Mouse (Mus musculus): ENCODE data around the gene Tmx1.

The Tmx1 gene

DNA sequence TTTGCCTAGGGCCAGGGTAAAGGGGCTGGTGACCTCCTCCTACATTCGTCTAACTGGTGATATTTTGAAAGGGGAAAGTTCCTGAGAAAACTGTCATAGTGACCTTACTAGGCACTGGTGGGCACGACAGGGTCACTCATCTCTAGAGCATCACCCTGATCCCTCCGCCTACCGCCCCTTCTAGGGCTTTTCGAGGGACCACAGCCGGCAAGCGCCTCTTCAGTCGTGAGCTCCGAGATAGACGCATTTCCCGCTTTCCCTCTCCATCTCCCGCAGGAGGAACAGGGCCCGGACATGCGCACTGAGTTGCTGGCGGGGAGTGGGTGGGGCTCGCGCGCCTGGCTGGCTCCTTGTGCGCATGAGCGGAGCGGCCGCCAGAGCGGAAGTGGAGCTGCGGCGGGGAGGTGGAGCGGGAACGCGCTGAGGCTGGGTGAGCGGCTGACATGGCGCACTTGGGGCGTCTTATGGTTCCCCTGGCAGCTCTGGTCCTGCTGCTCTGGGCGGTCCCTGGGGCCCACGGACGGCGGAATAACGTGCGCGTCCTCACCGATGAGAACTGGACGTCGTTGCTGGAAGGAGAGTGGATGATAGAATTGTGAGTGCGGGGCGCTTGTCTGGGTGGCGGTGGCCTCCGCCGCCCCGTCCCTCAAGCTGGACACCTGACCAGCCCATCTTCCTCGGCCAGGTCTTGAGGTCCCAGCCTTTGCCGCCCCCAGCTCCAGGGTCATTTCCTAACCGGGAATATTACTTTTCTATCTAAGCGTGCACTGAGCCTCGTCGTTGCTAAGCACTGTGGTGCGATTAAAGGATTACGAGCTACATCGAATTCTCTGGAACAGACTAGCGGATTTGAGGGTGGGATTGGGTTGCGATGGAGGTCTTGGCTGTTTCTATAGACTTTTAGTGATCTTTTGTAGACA lies at the start of gene Tmx1:
TSS of gene Tmx1 (plus strand) at position 370 of the 920 bp plus-strand sequence.
- DNase-seq (ENCODE audit: low spot score) = peak; percentile 94

DNA sequence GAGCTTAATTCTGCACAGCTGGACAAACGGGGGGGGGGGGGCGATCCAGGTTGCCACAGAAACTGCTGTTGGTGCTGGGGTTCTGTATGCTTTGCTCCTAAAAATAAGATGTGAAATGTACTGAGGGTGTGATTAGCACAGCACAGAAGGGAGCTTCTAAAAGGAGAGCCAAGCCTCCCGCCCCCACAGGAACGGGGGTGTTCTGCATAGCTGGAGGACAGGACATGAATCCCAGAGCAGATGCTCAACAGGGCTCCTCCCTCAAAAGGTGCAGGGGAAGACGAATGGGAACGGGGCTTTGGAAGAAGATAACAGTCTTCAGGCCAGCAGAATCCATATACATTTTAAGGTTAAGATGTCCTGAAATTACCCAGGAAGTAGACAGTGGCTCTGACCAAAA lies 48.6 kb upstream of the Tmx1 start:
- DNase-seq (ENCODE audit: low spot score) = no peak

- DNase-seq (ENCODE audit: low spot score) = no peak
These were observed 44.5 kb upstream of the Tmx1 start for GRCm38 (mm10) chr12:70408396-70408795.

- DNase-seq (ENCODE audit: low spot score) = no peak
These were observed 43.3 kb upstream of the Tmx1 start for GRCm38 (mm10) chr12:70409600-70409999.

- no peak for DNase-seq (ENCODE audit: low spot score)
These were observed 32.7 kb upstream of the Tmx1 start for GRCm38 (mm10) chr12:70420216-70420615.

DNA sequence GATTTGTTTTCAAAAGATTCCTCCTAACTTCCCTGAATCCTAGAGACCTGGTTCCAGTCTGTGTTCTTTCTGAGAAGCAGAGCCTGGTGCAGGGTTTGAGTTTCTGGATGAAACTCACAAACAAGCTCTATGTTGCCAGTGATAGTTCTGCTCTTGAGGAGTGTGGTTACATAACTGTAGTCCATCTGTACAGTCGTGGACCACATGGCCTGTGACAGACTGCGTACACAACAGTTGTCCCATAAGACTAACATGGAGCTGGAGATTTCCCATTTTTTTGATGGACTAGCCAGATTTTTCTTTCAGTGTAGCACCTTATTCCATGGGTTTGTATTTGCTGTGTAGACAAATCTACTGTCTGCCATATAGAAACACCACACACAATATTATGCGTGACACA lies 31.9 kb upstream of the Tmx1 start:
- DNase-seq (ENCODE audit: low spot score) = no peak

DNA sequence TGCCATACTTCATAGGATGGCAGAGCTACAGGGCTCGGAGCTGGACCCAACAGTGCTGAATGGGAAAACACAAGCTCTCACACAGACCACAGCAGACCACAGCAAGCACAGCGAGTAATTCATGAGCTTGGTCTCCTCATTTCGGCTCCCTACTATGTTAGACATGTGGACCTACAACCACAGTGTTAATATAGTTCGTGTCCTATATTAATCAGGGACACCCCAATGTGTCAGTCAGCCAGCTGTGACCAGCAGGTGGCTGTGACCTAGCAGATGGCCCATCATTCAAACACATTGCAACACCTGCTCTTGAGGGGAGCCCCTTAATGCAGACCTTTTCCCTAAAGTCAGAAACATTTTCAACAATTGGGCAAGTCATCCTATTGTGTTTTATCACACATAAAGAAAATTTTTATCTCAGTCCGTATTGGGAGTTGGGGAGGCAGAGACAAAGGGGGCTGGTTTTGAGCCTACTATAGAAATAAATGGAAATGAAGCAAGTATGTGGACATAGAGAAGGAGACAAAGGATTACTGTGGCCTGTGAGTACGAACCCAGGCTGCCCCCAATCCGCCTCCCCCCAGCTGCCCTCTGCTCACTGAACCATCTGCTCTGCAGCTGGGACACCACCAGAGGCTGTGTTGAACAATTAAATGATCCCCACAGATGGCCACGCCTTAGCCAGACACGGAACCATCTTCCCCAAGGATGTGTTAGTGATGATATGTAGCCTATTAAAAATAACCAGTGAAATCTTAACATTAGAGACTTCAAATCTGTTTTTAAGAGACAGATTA lies 30.4 kb upstream of the Tmx1 start:
- no peak for DNase-seq (ENCODE audit: low spot score)

DNA sequence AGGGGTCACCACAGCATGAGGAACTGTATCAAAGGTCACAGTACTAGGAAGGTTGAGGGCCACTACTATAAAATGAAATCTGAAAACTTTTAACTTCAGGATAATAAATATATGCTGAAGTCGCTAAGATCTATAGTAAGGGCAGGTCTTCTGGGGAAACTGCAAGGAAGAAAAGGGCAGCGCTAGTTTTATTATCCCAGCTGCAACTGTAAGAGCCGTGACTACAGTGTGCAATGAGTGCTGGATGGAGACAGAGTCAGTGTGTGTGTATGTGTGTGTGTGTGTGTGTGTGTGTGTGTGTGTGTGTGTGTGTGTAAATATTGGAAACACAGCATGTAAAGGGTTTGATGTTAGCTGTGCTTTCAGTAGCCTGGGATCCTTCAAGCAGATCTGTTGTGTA lies 25.0 kb upstream of the Tmx1 start:
- no peak for DNase-seq (ENCODE audit: low spot score)

DNA sequence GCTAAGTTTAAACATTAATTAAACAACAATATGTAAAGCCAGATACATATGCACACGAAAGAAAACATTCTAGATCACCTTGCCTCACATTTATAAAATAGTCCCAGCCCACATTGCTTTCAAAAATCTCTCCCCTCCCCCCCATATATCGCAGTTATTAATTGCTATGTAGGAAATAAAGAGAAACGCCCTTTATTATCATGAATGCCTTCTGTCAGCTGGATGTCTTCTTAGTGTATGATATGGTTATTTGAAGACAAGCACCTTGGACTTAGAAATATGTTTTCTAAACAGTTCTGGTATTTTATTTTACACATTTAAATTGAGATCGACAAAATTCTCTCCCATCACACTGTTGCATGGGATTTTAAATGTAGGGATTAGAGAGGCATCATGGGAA lies 23.3 kb upstream of the Tmx1 start:
- DNase-seq (ENCODE audit: low spot score) = no peak

DNA sequence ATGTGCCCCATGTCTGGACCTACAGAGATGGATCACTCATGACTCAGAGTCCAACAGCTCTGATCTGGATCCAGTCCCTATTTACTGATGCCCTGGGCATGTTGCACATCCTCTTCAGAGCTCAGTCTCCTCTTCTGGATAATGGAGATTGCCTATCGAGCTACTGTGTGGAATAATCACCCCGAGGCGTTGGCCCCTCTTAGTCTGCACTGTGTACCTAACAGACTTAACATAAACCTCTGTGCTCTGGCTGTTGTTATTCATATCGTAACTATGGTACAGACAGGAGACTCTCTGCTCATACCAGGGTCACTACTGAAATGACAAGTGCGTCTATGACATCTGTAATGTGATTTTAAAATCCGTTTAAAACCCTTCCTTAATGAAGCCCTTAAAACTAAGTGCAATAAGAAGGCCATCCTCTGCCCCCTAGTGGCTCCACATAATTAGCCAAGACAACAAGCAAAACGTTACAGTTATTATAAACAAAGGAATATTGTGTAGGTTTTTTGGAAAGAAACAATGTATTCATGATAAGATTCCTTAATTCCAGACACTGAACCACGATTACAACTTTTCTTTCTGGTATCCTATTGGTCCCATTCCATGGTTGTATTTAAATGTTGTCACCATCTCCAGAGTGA lies 22.5 kb upstream of the Tmx1 start:
- DNase-seq (ENCODE audit: low spot score) = no peak

DNA sequence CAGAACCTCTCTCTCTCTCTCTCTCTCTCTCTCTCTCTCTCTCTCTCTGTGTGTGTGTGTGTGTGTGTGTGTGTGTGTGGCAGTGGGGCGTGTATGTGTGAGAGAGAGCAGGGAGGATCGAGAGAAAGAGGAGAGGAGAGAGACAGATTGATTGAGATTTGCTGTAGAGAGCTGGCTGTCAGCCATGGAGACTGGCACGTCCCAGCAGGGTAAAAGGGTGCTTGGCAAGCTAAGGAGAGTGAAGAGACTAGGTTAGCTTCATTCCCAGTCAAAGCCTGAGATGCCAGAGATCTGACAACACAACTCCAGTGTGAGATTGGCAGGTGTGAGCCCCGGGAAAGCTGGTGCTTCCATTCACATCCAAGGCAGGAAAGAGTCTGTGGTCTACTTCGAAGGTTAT lies 21.5 kb upstream of the Tmx1 start:
- no peak for DNase-seq (ENCODE audit: low spot score)

GRCm38 (mm10) chr12:70449961-70450360 lies 2.9 kb upstream of the Tmx1 start:
- DNase-seq (ENCODE audit: low spot score) = no peak

- DNase-seq (ENCODE audit: low spot score) = no peak
These were observed 1.4 kb upstream of the Tmx1 start for GRCm38 (mm10) chr12:70451533-70451932.

- DNase-seq (ENCODE audit: low spot score) = no peak
These were observed 752 bp upstream of the Tmx1 start for GRCm38 (mm10) chr12:70452143-70452542.

GRCm38 (mm10) chr12:70455226-70455625 lies 2.3 kb downstream of the Tmx1 start:
- no peak for DNase-seq (ENCODE audit: low spot score)

DNA sequence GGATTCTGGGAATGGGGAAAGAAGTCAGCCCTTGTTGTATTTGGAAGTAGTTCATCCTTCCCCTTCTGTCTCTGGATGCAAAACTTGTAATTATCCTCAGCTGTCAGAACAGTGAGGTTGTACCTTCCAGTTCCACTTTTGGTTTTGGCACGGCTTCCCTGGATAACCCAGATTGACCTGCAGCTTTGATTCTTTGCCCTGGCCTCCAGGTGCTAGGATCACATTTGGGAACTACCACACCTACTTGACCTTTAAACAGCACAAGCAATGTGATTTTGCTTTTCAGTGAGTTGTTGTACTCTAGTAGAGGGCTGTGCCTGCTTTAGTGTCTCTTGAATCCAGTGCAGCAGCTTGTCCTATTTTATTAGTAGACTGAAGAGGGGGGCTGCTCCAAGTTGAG lies 6.7 kb downstream of the Tmx1 start:
- no peak for DNase-seq (ENCODE audit: low spot score)

GRCm38 (mm10) chr12:70464016-70464415 lies 11.1 kb downstream of the Tmx1 start:
- no peak for DNase-seq (ENCODE audit: low spot score)

DNA sequence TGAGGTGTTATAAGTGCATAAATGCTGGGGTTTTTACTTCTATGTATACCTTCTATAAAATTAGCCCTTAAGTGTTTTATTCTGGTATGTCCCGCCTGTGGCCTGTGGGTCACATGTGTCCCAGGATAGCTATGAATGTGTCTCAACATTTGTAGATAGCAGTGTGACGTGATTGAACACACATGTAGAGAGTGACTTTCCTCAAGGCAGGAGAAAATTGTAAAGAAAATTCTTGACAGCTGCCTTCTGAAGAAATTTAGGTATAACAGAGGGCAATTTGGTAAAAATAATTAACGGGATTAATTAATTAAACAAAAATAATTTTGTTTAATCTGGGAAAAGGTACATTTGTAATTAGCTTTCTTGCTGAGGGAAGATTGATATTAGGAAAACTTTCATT lies 22.4 kb downstream of the Tmx1 start:
- DNase-seq (ENCODE audit: low spot score) = no peak

- no peak for DNase-seq (ENCODE audit: low spot score)
These were observed 24.1 kb downstream of the Tmx1 start for GRCm38 (mm10) chr12:70476884-70477576.

DNA sequence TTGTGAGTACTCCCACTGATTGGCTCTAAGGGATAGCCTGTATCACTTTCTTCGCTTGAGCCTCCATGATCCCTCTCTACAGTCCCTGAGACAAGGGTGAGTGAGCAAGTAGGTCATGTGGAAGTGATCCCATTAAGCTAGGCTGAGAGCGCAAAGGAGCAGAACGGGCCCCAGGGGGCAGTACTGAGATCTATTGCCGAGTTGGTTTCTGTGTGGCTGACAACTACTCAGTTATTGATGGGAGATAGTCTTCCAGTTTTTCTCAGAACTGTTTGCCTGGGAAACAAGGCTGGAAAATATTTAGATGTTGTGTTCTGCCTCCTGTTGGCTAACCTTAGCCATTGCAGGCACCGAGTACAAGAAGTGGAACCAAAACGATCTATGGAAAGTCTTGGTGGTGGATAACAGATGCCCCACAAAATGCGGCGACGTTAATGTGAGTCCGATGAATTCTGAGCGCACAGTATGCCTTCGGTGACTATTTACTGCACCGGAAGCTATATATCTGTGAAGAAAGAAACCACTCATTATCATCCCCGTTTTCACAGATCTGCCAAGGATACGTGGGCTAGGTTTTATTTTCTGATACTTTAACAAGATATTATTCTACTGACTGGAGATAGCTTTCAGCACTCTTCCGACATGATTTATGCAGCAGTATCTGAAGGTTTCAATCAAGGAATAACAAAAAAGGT lies 24.8 kb downstream of the Tmx1 start:
- DNase-seq (ENCODE audit: low spot score) = no peak

DNA sequence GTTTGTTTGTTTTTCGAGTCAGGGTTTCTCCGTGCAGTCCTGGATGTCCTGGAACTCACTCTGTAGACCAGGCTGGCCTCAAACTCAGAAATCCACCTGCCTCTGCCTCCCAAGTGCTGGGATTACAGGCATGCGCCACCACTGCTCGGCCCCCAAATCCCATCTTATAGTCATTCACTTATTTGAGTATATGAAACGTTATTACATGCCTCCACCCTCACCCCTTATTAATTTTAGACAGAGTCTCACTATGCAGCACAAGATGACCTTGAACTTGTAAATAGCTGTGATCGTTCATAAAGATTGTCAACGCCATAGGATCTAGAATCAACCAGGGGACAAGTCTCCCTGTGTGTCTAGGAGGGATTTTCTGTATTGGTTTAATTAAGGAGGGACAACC lies 33.1 kb downstream of the Tmx1 start:
- no peak for DNase-seq (ENCODE audit: low spot score)
